Mouse (Mus musculus): ENCODE measurements around the gene Tas2r134. TPM values are rescaled to one million over a fixed set of nuclear protein-coding genes. Genes with fewer than 3 reads are reported as not detected.

The Tas2r134 gene
- total RNA-seq, 2 experiments from 2014 or later: not detected

DNA sequence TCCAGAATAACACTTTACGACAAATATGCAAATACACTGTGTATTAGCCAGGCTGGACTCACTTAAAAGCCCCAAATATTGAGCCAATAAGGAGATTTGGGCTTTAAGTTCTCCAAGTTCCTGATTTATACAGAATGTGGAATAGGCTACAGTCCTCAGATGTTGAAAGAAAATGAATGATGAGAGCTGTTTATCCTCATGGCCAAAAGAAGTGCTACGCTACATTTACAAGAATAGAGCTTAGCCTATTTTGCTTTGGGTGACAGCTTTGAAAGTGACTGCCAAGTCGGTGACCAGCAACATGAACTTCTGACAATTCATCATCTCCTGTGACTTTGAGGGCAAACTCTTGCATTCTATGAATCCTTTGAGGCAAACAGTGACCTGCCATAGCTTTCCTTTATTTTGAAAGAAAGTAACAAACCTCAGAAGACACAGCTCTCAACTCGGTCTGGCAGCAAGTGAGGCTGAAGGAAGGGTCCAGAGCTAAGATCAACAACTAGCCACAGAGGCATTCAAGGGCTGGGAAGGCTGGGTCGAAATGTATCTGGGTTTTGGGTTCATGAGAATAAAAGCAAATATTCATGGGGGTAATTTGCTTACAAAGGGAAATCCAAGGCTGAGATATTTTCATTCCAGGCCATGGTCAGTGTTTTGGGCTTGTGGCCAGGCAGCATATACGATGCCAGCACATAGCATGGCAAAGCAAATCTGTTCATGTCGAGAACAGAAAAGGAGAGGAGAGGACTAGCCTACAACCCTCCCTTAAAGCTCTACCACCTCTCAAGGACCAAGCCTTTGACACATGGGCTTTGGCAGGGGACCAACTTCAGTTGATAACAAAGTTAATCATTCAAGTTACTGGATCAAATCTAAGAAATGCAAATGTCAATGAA lies 16.2 kb downstream of the Tas2r134 start:
- intact Hi-C loops (cut with DNase I): no loop called here
- DNase-seq (ENCODE audit: extremely low spot score in 1 of 2, low spot score in 2 of 2): no peak

DNA sequence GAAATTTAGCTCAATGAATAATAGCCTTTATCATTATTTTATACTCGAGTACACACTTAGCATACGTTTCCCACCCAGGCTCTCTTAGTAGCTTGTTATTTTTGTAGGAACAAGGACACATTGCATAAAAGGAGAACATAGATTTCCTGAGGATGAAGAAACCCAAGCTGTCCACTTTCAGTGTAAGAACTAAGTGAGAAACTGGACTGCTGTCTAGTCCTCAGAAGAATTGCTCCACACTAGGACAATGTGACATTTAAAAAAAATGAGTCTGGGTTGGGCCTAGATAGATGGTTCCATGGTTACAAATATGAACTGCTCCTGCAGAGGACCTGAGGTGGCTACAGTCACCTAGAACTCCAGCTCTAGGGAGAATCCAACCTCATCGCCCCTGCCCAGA lies 20.7 kb downstream of the Tas2r134 start:
- intact Hi-C loops (cut with DNase I): no loop called here

DNA sequence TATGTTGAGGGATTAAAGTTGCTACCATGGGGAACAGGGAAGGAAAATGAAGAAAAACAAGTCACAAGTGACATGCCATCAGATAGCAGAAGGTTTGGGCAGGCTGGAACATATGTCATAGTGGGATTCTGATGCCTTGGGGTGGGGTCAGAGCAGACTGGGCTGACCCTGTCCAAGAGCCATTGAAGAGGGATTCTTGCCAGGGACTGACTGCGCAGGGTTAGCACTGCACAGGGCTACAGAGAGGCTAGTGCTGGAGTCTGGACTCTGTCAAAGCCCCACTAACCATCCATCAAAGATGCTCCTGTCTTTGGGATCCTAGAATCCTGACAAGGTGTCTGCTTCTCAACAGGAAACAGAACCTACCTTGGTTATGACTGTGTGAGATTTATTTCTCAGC lies 22.6 kb downstream of the Tas2r134 start:
- intact Hi-C loops (cut with DNase I): no loop called here
- no peak for DNase-seq (ENCODE audit: extremely low spot score in 1 of 2, low spot score in 2 of 2)

More for the DNA sequence above, 20.7 kb downstream of the Tas2r134 start:
- no peak for DNase-seq (ENCODE audit: extremely low spot score in 1 of 2, low spot score in 2 of 2)

DNA sequence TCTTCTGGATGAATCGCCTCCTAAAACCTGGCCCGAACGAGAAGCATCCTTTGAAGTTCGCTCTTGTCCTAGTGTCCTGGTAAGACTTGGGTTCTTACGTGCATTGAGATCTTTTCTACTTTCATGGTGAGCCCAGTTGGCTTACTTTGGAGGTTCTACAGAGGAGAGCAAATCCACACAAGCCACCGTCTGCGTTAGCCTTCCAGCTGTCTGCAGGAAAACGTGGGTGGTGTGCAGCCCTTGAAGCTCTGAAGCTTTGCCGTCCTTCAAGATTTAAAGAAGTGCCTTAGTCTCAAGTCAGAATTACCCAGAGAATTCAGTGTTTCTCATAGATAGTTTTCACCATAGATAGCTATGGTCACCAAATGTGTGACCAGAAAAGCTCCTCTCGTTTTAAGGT lies 24.8 kb downstream of the Tas2r134 start:
- no peak for DNase-seq (ENCODE audit: extremely low spot score in 1 of 2, low spot score in 2 of 2)
- intact Hi-C loops (cut with DNase I): no loop called here

DNA sequence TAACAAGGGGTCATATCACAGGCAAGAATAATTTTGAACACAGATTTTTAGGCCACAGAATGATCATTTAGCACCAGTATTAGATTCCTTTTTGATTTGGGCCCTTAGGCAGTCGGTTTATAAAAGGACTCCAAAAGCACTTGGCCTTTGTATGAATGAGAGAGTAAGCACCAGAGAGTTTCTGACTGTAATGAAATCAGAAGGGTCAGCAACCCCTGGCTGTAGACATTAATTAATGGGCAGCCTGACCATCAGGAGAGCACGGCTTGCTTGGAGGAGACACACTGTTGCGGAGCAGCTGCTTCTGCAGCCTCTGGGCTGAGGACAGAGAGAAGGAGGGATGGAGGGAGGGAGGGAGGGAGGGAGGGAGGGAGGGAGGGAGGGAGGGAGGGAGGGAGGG lies 30.4 kb downstream of the Tas2r134 start:
- intact Hi-C loops (cut with DNase I): no loop called here
- no peak for DNase-seq (ENCODE audit: extremely low spot score in 1 of 2, low spot score in 2 of 2)

DNA sequence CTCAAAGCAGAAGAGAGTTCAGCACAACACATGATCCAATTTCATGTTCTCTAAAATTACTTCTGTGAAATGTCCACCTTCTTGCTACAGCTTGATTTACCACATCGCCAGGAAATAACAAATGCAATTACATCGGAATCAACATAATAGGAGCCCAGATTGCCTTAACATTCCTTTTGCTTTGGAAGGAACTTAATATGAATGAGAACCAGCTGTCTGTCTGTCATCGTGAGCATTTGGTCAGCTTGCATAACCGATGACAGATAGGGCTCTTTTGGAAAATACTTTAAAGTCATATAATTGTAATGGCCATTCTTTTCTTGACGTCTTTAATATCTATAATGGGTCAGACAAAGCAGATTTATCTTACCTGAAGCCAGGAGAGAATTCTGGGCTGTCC lies 31.0 kb downstream of the Tas2r134 start:
- intact Hi-C loops (cut with DNase I): no loop called here
- DNase-seq (ENCODE audit: extremely low spot score in 1 of 2, low spot score in 2 of 2): no peak

DNA sequence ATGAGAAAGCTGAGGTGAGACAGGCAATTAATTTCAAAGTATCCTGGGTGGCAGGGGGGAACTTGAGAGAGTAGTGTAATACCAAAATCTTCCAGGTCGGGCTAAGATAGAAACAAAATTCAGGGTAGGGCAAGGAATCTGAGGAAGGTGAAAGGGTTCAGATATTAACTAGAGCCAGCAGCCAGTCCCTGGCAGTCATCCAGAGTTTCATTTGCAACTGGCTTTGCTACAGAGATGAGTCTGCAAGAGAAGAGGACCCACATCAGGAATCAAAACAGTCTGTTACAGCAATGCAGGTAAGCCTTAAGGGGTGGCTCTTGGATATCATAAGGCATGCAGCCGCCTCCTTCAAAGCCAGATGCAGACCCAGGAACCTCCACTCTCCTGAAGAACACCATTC lies 47.0 kb downstream of the Tas2r134 start:
- intact Hi-C loops (cut with DNase I): no loop called here
- no peak for DNase-seq (ENCODE audit: extremely low spot score in 1 of 2, low spot score in 2 of 2)
